Mouse (Mus musculus) heart, embryonic 14.5 days (tissue): Measurements from ENCODE around the gene Slc16a13. TPM values are rescaled to one million over a fixed set of nuclear protein-coding genes. Genes with fewer than 3 reads are reported as not detected.

Source experiments
- ATAC-seq: fragments of 200-750 bp; cut with Nextera tagmentation; 2 replicates; pipeline ENCODE4 v1.8.0; 2017; ENCODE audit warnings: low read depth, moderate TSS enrichment; ENCODE audit not compliant: insufficient number of reproducible peaks, insufficient read depth, low FRiP score
- H3K27ac ChIP-seq, 2 experiments: fragments of 200-500 bp in 1 of 2; fragments of 300-500 bp in 1 of 2; sonication (generic) in 1 of 2; replicated peaks in 1 of 2; 2 replicates each; pipeline ENCODE4 v1.5.1; 2012 to 2014; ENCODE audit warnings: low read depth in 2 of 2, low read length in 2 of 2, control low read depth in 1 of 2, mild to moderate bottlenecking in 1 of 2, mixed read lengths in 1 of 2; ENCODE audit not compliant: control insufficient read depth in 1 of 2, insufficient read depth in 1 of 2
- H3K27me3 ChIP-seq: fragments of 300-500 bp; sonication (generic); 2 replicates; pipeline ENCODE4 v1.6.1; 2014; ENCODE audit warnings: mild to moderate bottlenecking, low read length, control low read depth; ENCODE audit not compliant: control insufficient read depth, insufficient read depth
- H3K36me3 ChIP-seq: fragments of 300-500 bp; sonication (generic); 2 replicates; pipeline ENCODE4 v1.6.1; 2014; ENCODE audit warnings: mild to moderate bottlenecking, control low read depth, low read length, mixed read lengths; ENCODE audit not compliant: control insufficient read depth, insufficient read depth
- H3K4me1 ChIP-seq, 2 experiments: fragments of 200-500 bp in 1 of 2; fragments of 300-500 bp in 1 of 2; sonication (generic) in 1 of 2; 2 replicates each; pipeline ENCODE4 v1.6.1; 2012 to 2014; ENCODE audit warnings: low read length in 2 of 2, control low read depth in 1 of 2, mixed read lengths in 1 of 2; ENCODE audit not compliant: control insufficient read depth in 2 of 2, insufficient read depth in 2 of 2
- H3K4me2 ChIP-seq: fragments of 300-500 bp; sonication (generic); 2 replicates; pipeline ENCODE4 v1.6.1; 2014; ENCODE audit warnings: mild to moderate bottlenecking, low read length
- H3K4me3 ChIP-seq, 2 experiments: fragments of 200-500 bp in 1 of 2; fragments of 300-500 bp in 1 of 2; sonication (generic) in 1 of 2; 2 replicates each; pipeline ENCODE4 v1.5.1; 2012 to 2014; ENCODE audit warnings: low read length in 2 of 2, mild to moderate bottlenecking in 2 of 2, control low read depth in 1 of 2, low read depth in 1 of 2, moderate library complexity in 1 of 2; ENCODE audit not compliant: control insufficient read depth in 1 of 2, insufficient read depth in 1 of 2
- H3K9ac ChIP-seq: fragments of 300-500 bp; sonication (generic); 2 replicates; pipeline ENCODE4 v1.6.1; 2014; ENCODE audit warnings: mild to moderate bottlenecking, low read length
- H3K9me3 ChIP-seq: fragments of 300-500 bp; sonication (generic); 2 replicates; pipeline ENCODE4 v1.6.1; 2016; ENCODE audit warnings: low read length, control low read depth; ENCODE audit not compliant: control insufficient read depth
- WGBS: fragments of 180-500 bp; shearing (Covaris S2); extraction: QIAGEN DNeasy Blood & Tissue Kit; methylation state at CpG from one replicate; pipeline ENCODE4 v1.1.7; 2014; 5-methylcytosine and 5-hydroxymethylcytosine counted together
- polyA plus RNA-seq: library from polyadenylated mRNA; unstranded; fragments of >200 nt; fragmentation: Nextera tagmentation; extraction: Ambion mirVana; gene quantifications from 2 replicates; pipeline ENCODE4 v1.2.1, GENCODE M21; 2014

The Slc16a13 gene
- polyA plus RNA-seq, 1 experiment from 2014 or later = 6.4 TPM

GRCm38 (mm10) chr11:70223724-70224123 is 2.9 kb upstream of the Slc16a13 start:
- no peak overlapping the region for H3K4me3 ChIP-seq
- peak overlapping the region; percentile 69 to 72 for H3K27ac ChIP-seq
- peaks cover 23 to 29% of the 10 kb centered on the region in 2 experiments for H3K4me1 ChIP-seq
- H3K9ac ChIP-seq = no peak overlapping the region
- H3K9me3 ChIP-seq = no peaks in the 10 kb centered on the region
- WGBS = 64% methylated on average over 9 of the region's 9 CpGs
- H3K4me2 ChIP-seq = peak overlapping the region; percentile 53; the same call in 1 of the 2 replicates
- H3K36me3 ChIP-seq = peaks cover 8% of the 10 kb centered on the region; the same call in 1 of the 2 replicates
- ATAC-seq = no peak
- peaks cover 34% of the 10 kb centered on the region for H3K27me3 ChIP-seq

DNA sequence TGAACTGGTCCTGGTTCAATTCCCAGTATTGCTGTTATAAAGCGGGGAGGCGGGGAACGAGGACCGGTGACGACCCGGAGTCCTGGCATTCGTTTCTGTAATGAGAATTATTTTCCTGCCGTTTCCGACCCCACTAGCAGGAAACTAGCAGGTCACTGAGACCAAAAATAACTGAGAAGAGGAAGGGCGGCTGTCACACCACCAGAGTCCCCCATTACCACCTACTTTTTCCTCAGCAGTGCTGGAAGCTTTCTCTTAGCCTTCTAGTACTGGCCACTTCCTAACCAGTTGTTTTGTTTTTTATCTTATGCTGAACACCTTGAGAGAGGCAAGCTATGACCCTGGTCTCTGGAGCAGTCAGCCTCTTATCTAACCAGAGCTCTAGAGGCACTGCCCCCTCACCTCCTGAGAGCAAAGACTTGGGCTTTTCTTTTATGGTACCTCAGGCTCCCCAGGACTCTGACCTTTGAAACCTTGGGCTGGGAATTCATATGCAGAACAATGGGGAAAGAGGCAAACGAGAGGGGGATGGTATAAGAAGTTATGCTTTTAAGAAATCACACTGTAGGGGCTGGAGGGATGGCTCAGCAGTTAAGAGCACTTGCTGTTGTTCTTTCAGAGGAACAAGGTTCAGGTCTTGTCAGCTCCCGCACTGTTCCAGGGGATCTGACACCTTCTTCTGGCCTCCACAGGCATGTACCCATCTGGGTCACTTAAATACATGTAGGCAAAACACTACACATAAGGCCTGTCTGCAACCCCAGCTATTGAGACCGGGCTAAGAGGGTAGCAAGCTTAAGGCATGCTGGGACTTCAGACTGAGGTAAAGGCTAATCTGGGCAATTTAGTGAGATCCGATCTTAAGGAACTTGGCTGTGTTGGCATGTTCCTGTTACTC is 988 bp upstream of the Slc16a13 start:
- H3K4me2 ChIP-seq = peak overlapping the region; percentile 90
- no peaks in the 10 kb centered on the region for H3K9me3 ChIP-seq
- peaks cover 5% of the 10 kb centered on the region; the same call in 1 of the 2 replicates for H3K36me3 ChIP-seq
- peak overlapping the region; percentile 81 to 88 for H3K27ac ChIP-seq
- peak overlapping the region; percentile 46 to 63 for H3K4me3 ChIP-seq
- 12% methylated on average over 14 of the region's 14 CpGs for WGBS
- H3K4me1 ChIP-seq = peaks cover 18 to 26% of the 10 kb centered on the region in 2 experiments
- no peak for ATAC-seq
- H3K27me3 ChIP-seq = peaks cover 23% of the 10 kb centered on the region
- H3K9ac ChIP-seq = peak overlapping the region; percentile 74

DNA sequence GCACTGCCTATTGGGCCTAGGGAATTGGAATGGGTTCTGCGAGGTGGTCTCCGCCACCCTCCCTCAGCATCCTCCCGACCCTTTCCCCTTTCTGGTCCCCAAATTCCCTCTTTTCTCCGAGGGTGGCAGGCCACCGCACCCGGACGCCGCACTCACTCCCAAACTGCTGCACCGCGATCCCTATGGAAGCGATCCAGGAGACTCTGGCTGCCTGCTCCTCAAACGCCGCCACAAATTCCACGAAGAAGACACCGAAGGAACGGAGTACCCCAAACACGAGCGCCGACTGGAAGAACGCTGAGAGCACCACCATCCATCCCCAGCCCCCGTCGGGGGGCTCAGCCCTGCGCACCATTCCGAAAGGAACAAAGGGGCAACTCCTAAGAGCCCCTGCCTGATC is 541 bp downstream of the Slc16a13 start:
- H3K9me3 ChIP-seq = no peaks in the 10 kb centered on the region
- H3K4me3 ChIP-seq = peak overlapping the region; percentile 46 to 63
- H3K4me1 ChIP-seq = peaks cover 11 to 17% of the 10 kb centered on the region in 2 experiments
- no peak for ATAC-seq
- peaks cover 23% of the 10 kb centered on the region for H3K27me3 ChIP-seq
- H3K27ac ChIP-seq = peak overlapping the region; percentile 66 to 81
- WGBS = 1% methylated on average over 24 of the region's 24 CpGs
- peak overlapping the region; percentile 90 for H3K4me2 ChIP-seq
- peak overlapping the region; percentile 74 for H3K9ac ChIP-seq
- 0 out of 2 replicates have a peak, but pooled peaks cover 3% of the 10 kb centered on the region for H3K36me3 ChIP-seq

DNA sequence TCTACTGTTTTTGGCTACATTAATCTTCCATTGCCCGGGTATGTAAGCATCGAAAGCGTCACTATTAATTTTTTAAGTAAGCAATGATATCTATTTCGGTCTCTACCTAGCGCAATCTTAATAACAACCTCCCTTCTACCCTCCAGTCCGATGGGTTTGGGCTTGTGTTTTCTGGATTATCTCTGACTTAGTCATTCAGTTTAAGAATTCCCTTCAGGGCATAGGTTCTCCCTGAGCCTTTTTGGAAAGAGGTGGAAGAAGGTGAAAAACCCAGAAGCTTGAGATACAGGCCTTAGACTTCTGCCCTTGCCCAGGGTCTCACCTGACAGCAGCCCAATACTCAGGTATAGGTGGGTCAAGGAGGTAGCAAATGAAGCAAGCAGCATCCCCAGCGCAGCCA is 991 bp downstream of the Slc16a13 start:
- H3K4me3 ChIP-seq = peak overlapping the region; percentile 46 to 63
- no peaks in the 10 kb centered on the region for H3K9me3 ChIP-seq
- H3K36me3 ChIP-seq = 0 out of 2 replicates have a peak, but pooled peaks cover 1% of the 10 kb centered on the region
- peak overlapping the region in 1 of 2 experiments; percentile 81; a peak in 2 of 4 replicates for H3K27ac ChIP-seq
- H3K27me3 ChIP-seq = peaks cover 28% of the 10 kb centered on the region
- H3K9ac ChIP-seq = peak overlapping the region; percentile 74
- H3K4me2 ChIP-seq = peak overlapping the region; percentile 90
- no peak for ATAC-seq
- WGBS = 64% methylated on average over 7 of the region's 7 CpGs
- H3K4me1 ChIP-seq = peaks cover 11 to 17% of the 10 kb centered on the region in 2 experiments

DNA sequence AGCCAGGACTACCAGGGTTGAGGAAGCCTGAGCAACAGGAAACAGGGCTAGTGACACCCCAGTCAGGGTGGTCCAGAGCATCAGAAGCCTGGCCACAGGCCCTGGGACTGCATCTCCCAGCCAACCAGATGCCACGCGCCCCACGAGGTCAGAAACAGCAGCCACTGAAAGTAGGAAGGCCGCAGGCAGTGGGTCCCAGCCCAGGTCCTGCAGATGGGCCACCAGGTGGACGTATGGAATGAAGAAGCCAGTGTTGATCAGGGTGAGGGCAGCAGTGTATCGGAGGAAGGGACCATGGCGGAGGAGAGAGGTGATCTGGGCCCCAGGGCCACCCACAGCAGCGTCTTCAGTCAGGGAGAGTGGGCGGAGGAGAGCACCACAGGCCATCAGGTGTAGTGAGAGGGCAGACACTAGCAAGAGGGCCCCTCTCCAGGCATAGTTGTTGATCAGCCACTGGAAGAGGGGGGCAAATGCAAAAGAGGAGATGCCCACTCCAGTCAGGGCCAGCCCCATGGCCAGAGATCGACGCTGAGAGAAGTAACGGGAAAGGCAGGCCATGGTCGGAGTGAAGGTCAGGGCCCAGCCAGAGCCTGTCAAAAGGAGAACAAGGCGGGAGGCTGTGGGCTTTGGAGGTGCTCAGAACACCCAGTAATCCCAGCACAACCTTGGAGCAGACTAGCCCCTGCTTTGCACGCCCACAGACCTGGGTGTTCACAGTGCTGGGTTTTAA is 2.0 kb downstream of the Slc16a13 start:
- Histone ChIP-seq H3K4me2 (no peak overlapping the region; the same call in 1 of the 2 replicates), H3K4me3 (no peak overlapping the region), H3K9ac (no peak overlapping the region), H3K9me3 (no peaks in the 10 kb centered on the region), H3K36me3 (no peaks in the 10 kb centered on the region), H3K27ac (no peak overlapping the region), H3K27me3 (peaks cover 37% of the 10 kb centered on the region), H3K4me1 (peaks cover 11 to 27% of the 10 kb centered on the region in 2 experiments)
- no peak for ATAC-seq
- 87% methylated on average over 15 of the region's 15 CpGs for WGBS

DNA sequence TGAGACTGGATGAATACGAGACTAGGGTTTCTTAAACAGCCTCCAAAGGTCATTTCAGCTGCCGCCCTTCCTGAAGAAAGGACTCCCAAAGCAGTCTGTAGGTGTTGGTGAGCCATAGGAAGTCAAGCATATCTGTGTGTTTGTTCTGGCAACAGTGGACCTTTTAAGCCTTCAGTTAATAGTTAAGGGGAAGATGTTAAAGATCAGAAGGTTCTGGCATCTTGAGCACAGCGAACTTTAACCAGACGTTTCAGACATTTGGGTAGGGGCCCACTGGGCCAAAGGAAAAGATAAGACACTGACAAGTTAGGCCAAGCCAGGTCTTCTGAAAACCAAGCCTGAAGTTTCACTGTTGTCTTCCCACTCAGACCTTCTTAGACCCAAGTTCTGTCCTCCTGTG is 2.8 kb downstream of the Slc16a13 start:
- H3K4me2 ChIP-seq = no peak overlapping the region
- H3K9me3 ChIP-seq = no peaks in the 10 kb centered on the region
- no peak overlapping the region for H3K27ac ChIP-seq
- H3K4me3 ChIP-seq = no peak overlapping the region
- ATAC-seq = no peak
- H3K4me1 ChIP-seq = peaks cover 11 to 30% of the 10 kb centered on the region in 2 experiments
- no peaks in the 10 kb centered on the region for H3K36me3 ChIP-seq
- 68% methylated on average over 4 of the region's 4 CpGs for WGBS
- peaks cover 46% of the 10 kb centered on the region for H3K27me3 ChIP-seq
- H3K9ac ChIP-seq = no peak overlapping the region

- Histone ChIP-seq H3K27me3 (peaks cover 59% of the 10 kb centered on the region), H3K4me2 (no peak overlapping the region), H3K4me3 (no peak overlapping the region), H3K27ac (no peak overlapping the region), H3K9ac (no peak overlapping the region), H3K4me1 (peaks cover 4 to 19% of the 10 kb centered on the region in 2 experiments; a peak in 3 of 4 replicates), H3K36me3 (no peaks in the 10 kb centered on the region), H3K9me3 (no peaks in the 10 kb centered on the region)
- no peak for ATAC-seq
- 63% methylated on average over 3 of the region's 3 CpGs for WGBS
Observed at GRCm38 (mm10) chr11:70216103-70216502, 4.8 kb downstream of the Slc16a13 start.
